Mouse (Mus musculus) heart, embryonic 16.5 days (tissue): ENCODE measurements around the gene Ercc1. TPM values are rescaled to one million over a fixed set of nuclear protein-coding genes. Genes with fewer than 3 reads are reported as not detected.

ENCODE experiments used
- ATAC-seq: fragments of 200-750 bp; cut with Nextera tagmentation; replicated peaks from 2 replicates; pipeline ENCODE4 v1.8.0; 2017; ENCODE audit warnings: moderate number of reproducible peaks; ENCODE audit not compliant: insufficient read depth, low FRiP score; ENCODE audit errors: extremely low read depth
- H3K27ac ChIP-seq: fragments of 300-500 bp; sonication (generic); 2 replicates; pipeline ENCODE4 v1.5.1; 2014; ENCODE audit warnings: mild to moderate bottlenecking, low read length, control low read depth, moderate library complexity
- H3K27me3 ChIP-seq: fragments of 300-500 bp; sonication (generic); 2 replicates; pipeline ENCODE4 v1.6.1; 2014; ENCODE audit warnings: low read length, mixed read lengths; ENCODE audit not compliant: control insufficient read depth, insufficient read depth
- H3K36me3 ChIP-seq: fragments of 300-500 bp; sonication (generic); 2 replicates; pipeline ENCODE4 v1.6.1; 2014; ENCODE audit not compliant: control insufficient read depth, insufficient read depth
- H3K4me1 ChIP-seq: fragments of 300-500 bp; sonication (generic); 2 replicates; pipeline ENCODE4 v1.6.1; 2014; ENCODE audit warnings: low read length, mixed read lengths; ENCODE audit not compliant: control insufficient read depth, insufficient read depth
- H3K4me2 ChIP-seq: fragments of 300-500 bp; sonication (generic); 2 replicates; pipeline ENCODE4 v1.6.1; 2014; ENCODE audit warnings: low read depth, mild to moderate bottlenecking, control low read depth, low read length
- H3K4me3 ChIP-seq: fragments of 300-500 bp; sonication (generic); 2 replicates; pipeline ENCODE4 v1.5.1; 2014; ENCODE audit warnings: mild to moderate bottlenecking, control low read depth, low read length
- H3K9ac ChIP-seq: fragments of 300-500 bp; sonication (generic); 2 replicates; pipeline ENCODE4 v1.6.1; 2014; ENCODE audit warnings: low read length, control low read depth
- H3K9me3 ChIP-seq: fragments of 300-500 bp; sonication (generic); replicated peaks from 2 replicates; pipeline ENCODE4 v1.6.1; 2016; ENCODE audit warnings: low read length; ENCODE audit not compliant: control insufficient read depth
- WGBS: fragments of 180-500 bp; shearing (Covaris S2); extraction: QIAGEN DNeasy Blood & Tissue Kit; methylation state at CpG from one replicate; pipeline ENCODE4 v1.1.7; 2014; 5-methylcytosine and 5-hydroxymethylcytosine counted together
- microRNA counts: library from miRNA; unstranded; fragments of <30 nt; microRNA quantifications from one replicate; lab custom pipeline; 2016
- microRNA-seq: library from miRNA; unstranded; fragments of <30 nt; microRNA quantifications from one replicate; pipeline ENCODE4, GENCODE M21; 2017
- polyA plus RNA-seq: library from polyadenylated mRNA; unstranded; fragments of >200 nt; fragmentation: Nextera tagmentation; extraction: Ambion mirVana; gene quantifications from 2 replicates; pipeline ENCODE4 v1.2.1, GENCODE M21; 2015

The Ercc1 gene
- polyA plus RNA-seq, 1 experiment from 2014 or later, result 61.0 TPM

DNA sequence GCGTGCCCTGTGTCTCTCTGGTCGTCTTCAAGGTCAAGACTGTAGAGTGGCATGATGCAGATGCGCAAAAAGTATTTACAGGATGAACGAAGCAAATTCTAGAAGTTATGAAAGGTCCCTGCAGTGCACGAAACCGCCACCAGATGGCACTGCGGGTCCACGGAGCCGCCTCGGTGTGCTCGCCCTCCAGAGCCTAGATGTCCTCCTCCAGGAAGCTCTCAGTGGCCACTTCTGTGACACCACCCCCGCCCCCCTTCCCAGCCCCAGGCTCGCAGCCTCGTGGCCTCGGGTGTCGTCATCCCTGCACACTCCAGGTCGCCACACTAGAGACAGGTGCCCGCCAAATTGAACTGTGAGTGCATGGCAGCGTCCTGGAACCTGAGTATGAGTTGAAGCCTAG, 60.8 kb downstream of the Ercc1 start:
- ATAC-seq, result 0 out of 2 replicates have a peak, but pooled peaks have one; percentile 14
- 4% methylated on average over 19 of the region's 19 CpGs for WGBS
- Histone ChIP-seq H3K27ac (no peak overlapping the region), H3K9ac (peak overlapping the region; percentile 54; the same call in 1 of the 2 replicates), H3K4me1 (peaks cover 14% of the 10 kb centered on the region), H3K9me3 (peaks cover 5% of the 10 kb centered on the region), H3K36me3 (no peaks in the 10 kb centered on the region), H3K4me3 (no peak overlapping the region), H3K4me2 (peak overlapping the region; percentile 50; the same call in 1 of the 2 replicates), H3K27me3 (peaks cover 30% of the 10 kb centered on the region)

MicroRNAs within 50 kb of the gene (microRNA counts, 519-probe panel; counts per million panel counts)
- microRNA mmu-miR-343 (lab: Ali Mortazavi, UCI), result not detected

Small RNA genes lying within 50 kb of the gene (microRNA-seq; reads per million reads assigned to microRNA genes)
- gene Mir343, result not detected

Other genes with a start within 250 kb of the Ercc1 start
- 0.38 and 0.64 TPM in 2 replicates for gene Gm4969, start 226.4 kb upstream of the Ercc1 start, polyA plus RNA-seq
- 9.8 and 9.9 TPM in 2 replicates for gene Fbxo46, start 224.9 kb upstream of the Ercc1 start, polyA plus RNA-seq
- gene Qpctl, start 195.5 kb upstream of the Ercc1 start, polyA plus RNA-seq, result 9.6 and 10.6 TPM in 2 replicates
- gene Snrpd2, start 195.1 kb upstream of the Ercc1 start, polyA plus RNA-seq, result 84.3 and 93.8 TPM in 2 replicates
- gene Gipr, start 178.7 kb upstream of the Ercc1 start, polyA plus RNA-seq, result 104 and 107 TPM in 2 replicates
- 23.5 and 26.2 TPM in 2 replicates for gene Eml2, start 168.4 kb upstream of the Ercc1 start, polyA plus RNA-seq
- gene Gpr4, start 132.2 kb upstream of the Ercc1 start, polyA plus RNA-seq, result 2.4 and 2.7 TPM in 2 replicates
- 40.4 and 41.8 TPM in 2 replicates for gene Opa3, start 116.4 kb upstream of the Ercc1 start, polyA plus RNA-seq
- gene Vasp, start 73.0 kb upstream of the Ercc1 start, polyA plus RNA-seq, result 84.0 and 86.1 TPM in 2 replicates
- gene Ppm1n, start 64.7 kb upstream of the Ercc1 start, polyA plus RNA-seq, result 0.11 TPM in 1 of 2 replicates, not detected in the other
- gene Rtn2, start 62.2 kb upstream of the Ercc1 start, polyA plus RNA-seq, result 27.4 and 28.5 TPM in 2 replicates
- gene Fosb, start 34.7 kb upstream of the Ercc1 start, polyA plus RNA-seq, result 0.24 and 0.34 TPM in 2 replicates
- gene Cd3eap, start 14.7 kb downstream of the Ercc1 start, polyA plus RNA-seq, result 16.2 and 16.7 TPM in 2 replicates
- gene Ppp1r13l, start 15.0 kb downstream of the Ercc1 start, polyA plus RNA-seq, result 13.6 and 14.2 TPM in 2 replicates
- gene Ercc2, start 37.2 kb downstream of the Ercc1 start, polyA plus RNA-seq, result 11.1 and 12.8 TPM in 2 replicates
- 4.1 and 5.0 TPM in 2 replicates for gene Klc3, start 59.3 kb downstream of the Ercc1 start, polyA plus RNA-seq
- gene Ckm, start 60.0 kb downstream of the Ercc1 start, polyA plus RNA-seq, result 2,882 and 3,117 TPM in 2 replicates
- 4.5 and 6.2 TPM in 2 replicates for gene Mark4, start 114.0 kb downstream of the Ercc1 start, polyA plus RNA-seq
- gene Exoc3l2, start 118.6 kb downstream of the Ercc1 start, polyA plus RNA-seq, result 0.50 and 0.59 TPM in 2 replicates
- 1.6 and 1.7 TPM in 2 replicates for gene Bloc1s3, start 163.6 kb downstream of the Ercc1 start, polyA plus RNA-seq
- gene Trappc6a, start 163.6 kb downstream of the Ercc1 start, polyA plus RNA-seq, result 73.2 and 83.4 TPM in 2 replicates
- gene Nkpd1, start 173.1 kb downstream of the Ercc1 start, polyA plus RNA-seq, result 0.14 TPM in 1 of 2 replicates, not detected in the other
- gene Ppp1r37, start 218.3 kb downstream of the Ercc1 start, polyA plus RNA-seq, result 18.2 and 21.1 TPM in 2 replicates
- gene Zfp296, start 232.5 kb downstream of the Ercc1 start, polyA plus RNA-seq, result 0.24 and 0.66 TPM in 2 replicates
- gene Gemin7, start 232.8 kb downstream of the Ercc1 start, polyA plus RNA-seq, result 125 and 127 TPM in 2 replicates